Mouse (Mus musculus) lung, postnatal 25 days (tissue): ENCODE data around the gene Bend6.

ENCODE experiments used
- DNase-seq: peaks from one replicate; pipeline ENCODE4 v3.0.0; 2022; ENCODE audit warnings: low spot score

The Bend6 gene

GRCm38 (mm10) chr1:33907421-33908190 lies at the start of gene Bend6:
Gene Bend6, minus strand, starts transcription at chr1:33907816.
- peak; percentile 21 for DNase-seq

GRCm38 (mm10) chr1:33955626-33956025 lies 48.0 kb upstream of the Bend6 start:
- DNase-seq = no peak

- no peak for DNase-seq
Measured at GRCm38 (mm10) chr1:33948511-33948910, 40.9 kb upstream of the Bend6 start.

GRCm38 (mm10) chr1:33947838-33948237 lies 40.2 kb upstream of the Bend6 start:
- DNase-seq = no peak

GRCm38 (mm10) chr1:33946601-33947395 lies 39.2 kb upstream of the Bend6 start:
- DNase-seq = no peak

GRCm38 (mm10) chr1:33945756-33946155 lies 38.1 kb upstream of the Bend6 start:
- no peak for DNase-seq

GRCm38 (mm10) chr1:33944977-33945750 lies 37.5 kb upstream of the Bend6 start:
- peak; percentile 43 for DNase-seq

GRCm38 (mm10) chr1:33943943-33944342 lies 36.3 kb upstream of the Bend6 start:
- DNase-seq = no peak

GRCm38 (mm10) chr1:33942638-33943037 lies 35.0 kb upstream of the Bend6 start:
- no peak for DNase-seq

GRCm38 (mm10) chr1:33940364-33940928 lies 32.8 kb upstream of the Bend6 start:
- no peak for DNase-seq

- DNase-seq = no peak
Measured at GRCm38 (mm10) chr1:33939828-33940227, 32.2 kb upstream of the Bend6 start.

GRCm38 (mm10) chr1:33935946-33936345 lies 28.3 kb upstream of the Bend6 start:
- no peak for DNase-seq

GRCm38 (mm10) chr1:33932845-33933499 lies 25.4 kb upstream of the Bend6 start:
- DNase-seq = no peak

GRCm38 (mm10) chr1:33932196-33932595 lies 24.6 kb upstream of the Bend6 start:
- DNase-seq = no peak

GRCm38 (mm10) chr1:33931791-33932190 lies 24.2 kb upstream of the Bend6 start:
- DNase-seq = no peak

GRCm38 (mm10) chr1:33927466-33927865 lies 19.9 kb upstream of the Bend6 start:
- no peak for DNase-seq

GRCm38 (mm10) chr1:33925283-33925682 lies 17.7 kb upstream of the Bend6 start:
- no peak for DNase-seq

GRCm38 (mm10) chr1:33922975-33923374 lies 15.4 kb upstream of the Bend6 start:
- no peak for DNase-seq

- DNase-seq = no peak
Measured at GRCm38 (mm10) chr1:33916554-33916953, 8.9 kb upstream of the Bend6 start.

GRCm38 (mm10) chr1:33911589-33911988 lies 4.0 kb upstream of the Bend6 start:
- DNase-seq = no peak

- DNase-seq = no peak
Measured at GRCm38 (mm10) chr1:33908191-33908962, 761 bp upstream of the Bend6 start, which contains the start of gene Dst. Gene Dst, plus strand, starts transcription at chr1:33908225.
